Mouse (Mus musculus): ENCODE data around the gene Brd7. TPM values are rescaled to one million over a fixed set of nuclear protein-coding genes. Genes with fewer than 3 reads are reported as not detected.

Gene Brd7
- total RNA-seq (2012; rRNA removed): 33.1 and 45.5 TPM in 2 replicates

GRCm38 (mm10) chr8:88361708-88362428 lies at the start of gene Brd7:
TSS of gene Brd7 (minus strand) at chr8:88362194.
- in situ Hi-C loops (cut with MboI; ENCODE audit: low sequenced_read_pairs in 2 of 2, unreplicated experiment in 2 of 2): no loop called here
- H3K4me1 ChIP-seq (ENCODE audit: control insufficient read depth in 2 of 2, insufficient read depth in 2 of 2, low read length in 2 of 2, poor library complexity in 1 of 2): no peaks in the 10 kb centered on the region
- H3K9ac ChIP-seq (ENCODE audit: insufficient read depth, low read depth, low read length, poor library complexity, severe bottlenecking): peak within 1 kb of the TSS; percentile 97
- TF ChIP-seq CHD2 (IDR thresholded peaks at IDR 0.05; ENCODE audit: low read depth, low read length): no peak
- TF ChIP-seq HCFC1 (IDR thresholded peaks at IDR 0.05; ENCODE audit: borderline replicate concordance, insufficient read depth, low read length): no peak; the same call in 1 of the 2 replicates
- no peak for TF ChIP-seq ZC3H11A (IDR thresholded peaks at IDR 0.05; ENCODE audit: borderline replicate concordance, low read depth, low read length)
- TF ChIP-seq ZNF384 (IDR thresholded peaks at IDR 0.05; ENCODE audit: low read depth, low read length): no peak
- TF ChIP-seq MAFK (IDR thresholded peaks at IDR 0.05; ENCODE audit: insufficient read depth, low read depth, low read length): no peak
- H3K9me3 ChIP-seq (ENCODE audit: control insufficient read depth, insufficient read depth, low read depth, low read length): no peaks in the 10 kb centered on the region
- H3K27ac ChIP-seq (ENCODE audit: insufficient read depth, low read depth, low read length, poor library complexity, severe bottlenecking): no peak within 1 kb of the TSS; the same call in 1 of the 2 replicates
- DNase-seq (ENCODE audit: low read depth, low spot score): no peak
- peaks cover 9% of the 10 kb centered on the region for H3K36me3 ChIP-seq (ENCODE audit: control insufficient read depth, insufficient read depth, low read length, poor library complexity, severe bottlenecking)
- H3K4me3 ChIP-seq (ENCODE audit: insufficient read depth in 1 of 2, low read depth in 1 of 2, low read length in 2 of 2, poor library complexity in 1 of 2, severe bottlenecking in 1 of 2): peak within 1 kb of the TSS; percentile 81 to 100

- no peak overlapping the region for H3K9ac ChIP-seq (ENCODE audit: insufficient read depth, low read depth, low read length, poor library complexity, severe bottlenecking)
- no peaks in the 10 kb centered on the region for H3K9me3 ChIP-seq (ENCODE audit: control insufficient read depth, insufficient read depth, low read depth, low read length)
- TF ChIP-seq ZC3H11A (IDR thresholded peaks at IDR 0.05; ENCODE audit: borderline replicate concordance, low read depth, low read length) (no peak), MAFK (IDR thresholded peaks at IDR 0.05; ENCODE audit: insufficient read depth, low read depth, low read length) (no peak), ZNF384 (IDR thresholded peaks at IDR 0.05; ENCODE audit: low read depth, low read length) (no peak), CHD2 (IDR thresholded peaks at IDR 0.05; ENCODE audit: low read depth, low read length) (no peak), HCFC1 (IDR thresholded peaks at IDR 0.05; ENCODE audit: borderline replicate concordance, insufficient read depth, low read length) (no peak)
- H3K4me1 ChIP-seq (ENCODE audit: control insufficient read depth in 2 of 2, insufficient read depth in 2 of 2, low read length in 2 of 2, poor library complexity in 1 of 2): no peaks in the 10 kb centered on the region
- no peaks in the 10 kb centered on the region for H3K36me3 ChIP-seq (ENCODE audit: control insufficient read depth, insufficient read depth, low read length, poor library complexity, severe bottlenecking)
- H3K27ac ChIP-seq (ENCODE audit: insufficient read depth, low read depth, low read length, poor library complexity, severe bottlenecking): no peak overlapping the region
- DNase-seq (ENCODE audit: low read depth, low spot score): no peak
- in situ Hi-C loops (cut with MboI; ENCODE audit: low sequenced_read_pairs in 2 of 2, unreplicated experiment in 2 of 2): no loop called here
- no peak overlapping the region for H3K4me3 ChIP-seq (ENCODE audit: insufficient read depth in 1 of 2, low read depth in 1 of 2, low read length in 2 of 2, poor library complexity in 1 of 2, severe bottlenecking in 1 of 2)
Measured at GRCm38 (mm10) chr8:88411461-88411860, 49.5 kb upstream of the Brd7 start.

GRCm38 (mm10) chr8:88409401-88409940 lies 47.5 kb upstream of the Brd7 start:
- in situ Hi-C loops (cut with MboI; ENCODE audit: low sequenced_read_pairs in 2 of 2, unreplicated experiment in 2 of 2): no loop called here
- Histone ChIP-seq H3K27ac (ENCODE audit: insufficient read depth, low read depth, low read length, poor library complexity, severe bottlenecking) (no peak overlapping the region), H3K36me3 (ENCODE audit: control insufficient read depth, insufficient read depth, low read length, poor library complexity, severe bottlenecking) (no peaks in the 10 kb centered on the region), H3K9me3 (ENCODE audit: control insufficient read depth, insufficient read depth, low read depth, low read length) (no peaks in the 10 kb centered on the region), H3K9ac (ENCODE audit: insufficient read depth, low read depth, low read length, poor library complexity, severe bottlenecking) (no peak overlapping the region), H3K4me3 (ENCODE audit: insufficient read depth in 1 of 2, low read depth in 1 of 2, low read length in 2 of 2, poor library complexity in 1 of 2, severe bottlenecking in 1 of 2) (peak overlapping the region in 1 of 2 experiments; percentile 33; a peak in 1 of 4 replicates), H3K4me1 (ENCODE audit: control insufficient read depth in 2 of 2, insufficient read depth in 2 of 2, low read length in 2 of 2, poor library complexity in 1 of 2) (no peaks in the 10 kb centered on the region)
- no peak for DNase-seq (ENCODE audit: low read depth, low spot score)
- no peak for TF ChIP-seq ZNF384 (IDR thresholded peaks at IDR 0.05; ENCODE audit: low read depth, low read length)
- TF ChIP-seq ZC3H11A (IDR thresholded peaks at IDR 0.05; ENCODE audit: borderline replicate concordance, low read depth, low read length): no peak
- TF ChIP-seq CHD2 (IDR thresholded peaks at IDR 0.05; ENCODE audit: low read depth, low read length): no peak
- no peak for TF ChIP-seq HCFC1 (IDR thresholded peaks at IDR 0.05; ENCODE audit: borderline replicate concordance, insufficient read depth, low read length)
- no peak for TF ChIP-seq MAFK (IDR thresholded peaks at IDR 0.05; ENCODE audit: insufficient read depth, low read depth, low read length)

GRCm38 (mm10) chr8:88407716-88408115 lies 45.7 kb upstream of the Brd7 start:
- no peak overlapping the region for H3K9ac ChIP-seq (ENCODE audit: insufficient read depth, low read depth, low read length, poor library complexity, severe bottlenecking)
- no peaks in the 10 kb centered on the region for H3K36me3 ChIP-seq (ENCODE audit: control insufficient read depth, insufficient read depth, low read length, poor library complexity, severe bottlenecking)
- no peaks in the 10 kb centered on the region for H3K4me1 ChIP-seq (ENCODE audit: control insufficient read depth in 2 of 2, insufficient read depth in 2 of 2, low read length in 2 of 2, poor library complexity in 1 of 2)
- H3K4me3 ChIP-seq (ENCODE audit: insufficient read depth in 1 of 2, low read depth in 1 of 2, low read length in 2 of 2, poor library complexity in 1 of 2, severe bottlenecking in 1 of 2): no peak overlapping the region
- TF ChIP-seq CHD2 (IDR thresholded peaks at IDR 0.05; ENCODE audit: low read depth, low read length) (no peak), HCFC1 (IDR thresholded peaks at IDR 0.05; ENCODE audit: borderline replicate concordance, insufficient read depth, low read length) (no peak), MAFK (IDR thresholded peaks at IDR 0.05; ENCODE audit: insufficient read depth, low read depth, low read length) (no peak), ZC3H11A (IDR thresholded peaks at IDR 0.05; ENCODE audit: borderline replicate concordance, low read depth, low read length) (no peak), ZNF384 (IDR thresholded peaks at IDR 0.05; ENCODE audit: low read depth, low read length) (no peak)
- H3K9me3 ChIP-seq (ENCODE audit: control insufficient read depth, insufficient read depth, low read depth, low read length): no peaks in the 10 kb centered on the region
- in situ Hi-C loops (cut with MboI; ENCODE audit: low sequenced_read_pairs in 2 of 2, unreplicated experiment in 2 of 2): no loop called here
- no peak for DNase-seq (ENCODE audit: low read depth, low spot score)
- H3K27ac ChIP-seq (ENCODE audit: insufficient read depth, low read depth, low read length, poor library complexity, severe bottlenecking): no peak overlapping the region
